Mouse (Mus musculus) lung, postnatal 0 days (tissue): ENCODE results near the gene Fbxo8.

ENCODE experiments used
- CTCF ChIP-seq: IDR thresholded peaks from 2 replicates; pipeline ENCODE4 v1.5.1; 2016; ENCODE audit warnings: antibody characterized with exemption, mild to moderate bottlenecking
- EP300 ChIP-seq: IDR thresholded peaks from 2 replicates; pipeline ENCODE4 v1.6.1; 2016; ENCODE audit warnings: antibody characterized with exemption, mild to moderate bottlenecking, control low read depth

- TF ChIP-seq EP300 (no peak), CTCF (no peak)
These were observed 41.9 kb upstream of the Fbxo8 start for GRCm38 (mm10) chr8:56508952-56509479.
